Mouse (Mus musculus): ENCODE results near the gene Dcst2.
A peak's percentile ranks its signal among the peaks of the same experiment; 100 is the strongest.

The Dcst2 gene

DNA sequence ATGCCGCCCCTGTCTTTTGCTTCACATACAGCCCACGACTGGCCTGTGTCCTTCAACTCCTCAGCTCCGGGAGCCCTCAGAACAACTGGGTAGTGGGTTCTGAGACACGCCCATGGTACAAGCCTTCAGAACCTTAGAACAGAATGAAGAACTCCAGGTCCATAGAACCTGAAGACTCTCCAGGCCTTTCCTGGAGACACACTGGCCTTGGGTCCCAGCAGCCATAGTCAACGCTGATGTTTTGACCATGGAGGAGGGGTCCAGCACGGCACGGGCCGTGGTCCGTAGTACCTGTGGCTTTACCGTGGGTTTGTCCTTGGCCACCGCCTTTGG lies 3.3 kb downstream of the Dcst2 start, which contains the start of gene Dcst1:
Gene Dcst1 (minus strand): TSS at position 101 of the 333 bp plus-strand sequence.
- DNase-seq: no peak

DNA sequence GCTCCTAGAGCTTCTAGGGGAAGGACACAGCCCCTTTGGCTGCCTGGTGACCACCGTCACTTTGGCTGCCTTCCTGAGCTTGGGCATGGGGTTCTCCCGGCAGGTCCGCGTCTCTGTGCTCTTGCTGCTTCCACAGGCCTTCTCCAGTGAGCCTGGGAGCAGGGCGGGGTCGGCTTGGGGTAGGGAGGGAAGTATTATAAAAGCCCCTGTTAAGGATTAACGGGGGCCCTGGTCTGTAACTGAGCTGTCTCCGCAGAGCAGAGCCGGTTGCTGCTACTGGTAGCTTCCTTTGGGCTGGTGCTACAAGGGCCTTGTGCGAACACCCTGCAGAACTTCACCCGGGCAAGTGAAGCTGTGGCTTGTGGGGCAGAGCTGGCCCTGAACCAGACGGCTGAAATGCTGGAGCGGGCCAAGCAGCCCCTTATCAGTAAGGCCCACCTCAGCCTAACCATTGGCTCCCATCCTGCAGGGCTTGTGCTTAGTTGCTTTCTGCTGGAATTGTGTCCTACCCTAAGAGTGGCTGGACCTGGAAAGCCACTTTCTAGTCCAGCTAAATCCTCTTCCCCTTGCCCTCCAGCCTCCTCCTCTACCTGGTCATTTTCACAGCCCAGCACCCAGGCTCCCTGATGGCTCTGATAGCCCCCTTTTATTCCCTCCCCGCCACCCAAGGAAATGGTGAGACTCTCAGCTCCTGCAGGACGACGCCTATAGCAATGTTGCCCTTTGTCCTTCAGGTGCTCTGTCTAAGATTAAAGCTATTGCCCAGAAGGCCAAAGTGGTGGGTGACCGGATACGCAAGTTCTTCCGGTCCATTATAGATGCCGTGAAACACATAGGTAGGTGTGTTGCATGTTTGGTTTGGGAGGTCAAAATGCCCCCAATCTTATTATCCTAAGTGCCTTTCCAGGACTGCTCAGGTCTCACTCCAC lies 4.0 kb downstream of the Dcst2 start:
- no peak for DNase-seq

DNA sequence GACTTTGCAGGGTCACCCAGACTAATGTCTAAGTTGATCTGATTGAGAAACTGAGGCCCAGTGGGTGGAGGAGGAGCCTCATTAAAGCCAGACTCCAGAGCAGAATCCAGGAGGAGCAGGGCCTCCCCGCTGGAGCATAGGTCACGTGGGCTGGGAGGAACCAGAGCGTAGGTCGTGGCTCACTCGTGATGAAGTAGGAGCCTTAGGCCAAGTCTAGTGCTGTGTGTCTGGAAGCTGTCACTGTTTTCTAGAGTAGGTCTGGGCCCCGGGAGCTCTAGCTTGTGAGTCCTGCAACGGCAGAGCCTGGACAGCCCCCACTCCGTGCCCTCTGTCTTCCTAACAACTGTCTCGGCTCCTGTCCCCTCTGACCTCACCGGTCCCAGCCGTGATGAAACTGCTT lies 5.6 kb downstream of the Dcst2 start:
- no peak for DNase-seq

DNA sequence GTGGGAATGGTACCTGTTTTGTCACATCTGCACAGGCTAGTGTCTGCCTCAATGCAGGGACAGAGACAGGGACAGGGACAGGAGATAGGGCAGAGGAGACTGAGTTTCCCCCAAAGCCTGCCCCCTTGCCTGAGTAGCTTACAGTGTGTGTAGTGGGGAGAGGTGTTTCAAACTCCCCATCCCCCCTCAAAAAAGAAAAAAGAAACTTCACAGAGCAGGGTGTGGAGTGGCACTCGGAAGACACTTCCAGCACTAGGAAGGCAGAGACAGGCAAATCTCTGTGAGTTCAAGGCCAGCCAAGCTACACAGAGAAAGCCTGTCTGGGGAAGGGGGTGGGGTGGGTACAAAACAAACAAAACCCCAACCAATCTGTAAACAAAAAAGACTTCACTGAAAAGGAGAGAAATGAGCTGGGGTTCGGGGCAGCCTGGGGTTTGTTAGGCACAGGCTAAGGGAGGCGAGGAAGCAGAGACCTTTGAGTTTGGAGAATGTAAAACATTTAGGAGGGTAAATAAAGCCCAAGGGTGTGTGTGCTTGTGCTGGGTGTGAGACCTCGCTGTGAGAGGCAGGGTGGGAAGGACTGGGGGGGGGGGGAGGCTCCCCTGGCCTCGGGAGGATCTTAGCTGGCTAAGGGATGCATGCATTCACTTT lies 11.9 kb downstream of the Dcst2 start:
- no peak for DNase-seq

DNA sequence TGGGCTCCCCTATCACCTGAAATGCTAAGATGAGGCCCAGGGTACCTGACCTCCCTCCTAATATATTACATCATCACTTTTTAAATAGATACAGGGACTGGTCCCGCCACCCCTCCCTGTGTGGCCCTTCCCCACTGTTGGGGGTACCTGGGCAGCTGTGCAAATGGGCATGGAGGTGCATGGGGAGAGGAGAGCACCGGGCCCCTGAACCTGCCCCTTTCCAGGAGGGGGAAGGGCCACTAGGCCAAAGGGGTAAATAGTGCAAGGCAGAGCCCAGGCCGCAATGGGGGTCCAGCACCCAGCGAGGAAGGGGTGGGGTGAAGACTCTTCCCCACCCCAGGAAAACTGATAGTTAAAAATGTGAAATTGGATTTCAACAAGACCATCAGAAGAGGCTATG lies 16.1 kb downstream of the Dcst2 start:
- no peak for DNase-seq

DNA sequence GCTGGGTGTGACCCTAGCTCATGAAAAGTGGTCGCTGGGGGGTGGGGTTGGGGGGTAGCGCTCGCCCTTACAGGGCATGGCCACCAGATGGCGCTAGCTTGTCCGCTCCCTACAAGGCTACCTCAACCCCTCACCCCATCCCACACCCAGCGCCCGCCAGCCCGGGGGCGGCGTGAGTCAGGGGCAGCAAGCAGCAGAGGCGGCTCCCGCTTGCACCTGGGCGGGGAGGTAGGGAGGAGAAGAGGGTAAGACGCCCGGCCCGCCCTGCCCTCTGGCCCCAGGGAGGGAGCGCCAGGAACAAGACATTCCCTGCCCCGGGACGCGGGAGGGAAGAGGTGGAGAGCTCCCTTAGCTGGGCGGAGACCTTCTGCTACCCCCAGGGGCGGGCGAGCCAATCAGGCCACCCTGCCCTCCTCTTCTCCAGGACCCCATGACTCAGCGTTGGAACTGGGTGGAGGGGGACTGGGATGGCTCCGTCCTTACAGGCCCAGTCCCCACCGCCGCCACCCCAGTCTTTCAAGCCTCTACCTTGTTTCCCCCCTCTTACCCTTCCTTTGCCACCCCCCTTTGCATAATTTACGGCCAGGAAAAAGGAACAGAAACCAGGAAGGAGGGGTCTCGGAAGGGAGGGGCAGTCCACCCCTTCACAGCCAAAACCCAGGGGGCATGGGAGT lies 16.8 kb downstream of the Dcst2 start:
- DNase-seq: peak; percentile 58 to 72

DNA sequence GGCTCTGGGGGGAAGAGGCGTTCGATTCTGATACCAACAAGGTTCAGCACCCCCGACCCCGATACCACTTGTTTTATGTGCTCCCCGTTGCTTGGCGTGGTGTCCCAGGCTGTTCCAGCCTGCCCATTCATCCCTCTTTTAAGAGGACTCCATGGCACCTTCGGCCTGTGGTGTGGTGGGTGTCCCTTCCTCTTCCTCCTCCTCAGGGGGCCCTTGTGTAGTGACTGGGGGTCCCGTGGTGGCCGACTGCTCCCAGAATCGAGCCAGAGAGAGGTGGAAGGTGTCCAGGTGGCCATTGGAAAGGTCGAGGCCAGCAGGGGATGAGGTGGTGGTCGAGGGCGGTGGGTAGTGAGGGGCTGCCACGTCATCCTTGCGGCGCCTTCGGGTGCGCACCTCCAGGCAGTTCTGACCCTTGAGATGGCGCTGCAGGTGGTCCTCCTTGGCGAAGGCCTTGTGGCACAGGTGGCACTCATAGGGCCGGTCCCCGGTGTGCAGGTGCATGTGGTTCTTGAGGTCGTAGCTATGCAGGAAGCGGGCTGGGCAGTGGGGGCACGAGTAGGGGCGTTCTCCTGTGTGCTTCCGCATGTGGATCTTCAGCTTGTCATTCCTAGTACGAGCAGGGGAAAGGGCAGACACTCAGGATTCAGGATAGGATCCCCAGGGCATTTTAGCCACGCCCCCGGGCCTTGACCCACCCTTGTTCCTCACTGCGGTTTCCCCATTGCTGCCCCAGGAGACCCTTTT lies 17.8 kb downstream of the Dcst2 start:
- DNase-seq: no peak

DNA sequence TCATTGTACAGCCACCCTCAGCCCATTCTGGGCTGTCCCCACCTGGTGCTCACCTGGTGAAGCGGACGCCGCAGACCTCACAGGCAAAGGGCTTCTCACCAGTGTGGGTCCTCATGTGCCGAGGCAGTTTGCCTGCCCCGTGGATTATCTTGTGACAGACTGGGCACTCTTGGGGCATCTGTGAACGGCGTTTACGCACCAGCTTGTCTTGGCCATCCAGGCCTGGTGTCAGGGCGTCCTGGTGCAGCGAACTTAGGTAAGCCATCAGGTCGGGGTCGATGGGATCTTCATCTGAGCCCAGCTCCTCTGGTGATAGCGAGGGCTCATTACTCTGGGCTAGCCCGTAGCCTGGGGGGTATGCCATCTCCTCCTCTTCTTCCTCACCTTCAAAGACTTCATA lies 18.5 kb downstream of the Dcst2 start:
- no peak for DNase-seq

DNA sequence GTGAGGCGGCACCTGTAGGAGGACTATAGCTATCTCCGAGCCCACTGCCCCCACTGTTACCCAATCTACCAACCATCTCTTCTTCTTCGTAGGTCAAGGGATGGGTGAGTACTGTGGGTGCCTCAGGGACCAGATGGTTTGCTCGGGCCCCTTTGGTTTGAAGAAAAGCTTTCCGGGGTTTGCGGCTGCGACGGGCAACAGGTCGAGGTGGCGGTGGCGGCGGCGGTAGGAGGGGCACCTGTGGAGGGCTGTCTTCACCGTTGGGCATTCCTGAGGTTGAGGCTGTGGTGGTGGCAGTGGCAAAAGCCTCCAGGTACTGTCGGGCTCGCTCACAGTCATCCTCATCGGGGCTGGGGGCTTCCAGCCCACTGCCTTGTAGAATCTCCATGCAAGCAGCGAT lies 18.9 kb downstream of the Dcst2 start:
- DNase-seq: no peak

DNA sequence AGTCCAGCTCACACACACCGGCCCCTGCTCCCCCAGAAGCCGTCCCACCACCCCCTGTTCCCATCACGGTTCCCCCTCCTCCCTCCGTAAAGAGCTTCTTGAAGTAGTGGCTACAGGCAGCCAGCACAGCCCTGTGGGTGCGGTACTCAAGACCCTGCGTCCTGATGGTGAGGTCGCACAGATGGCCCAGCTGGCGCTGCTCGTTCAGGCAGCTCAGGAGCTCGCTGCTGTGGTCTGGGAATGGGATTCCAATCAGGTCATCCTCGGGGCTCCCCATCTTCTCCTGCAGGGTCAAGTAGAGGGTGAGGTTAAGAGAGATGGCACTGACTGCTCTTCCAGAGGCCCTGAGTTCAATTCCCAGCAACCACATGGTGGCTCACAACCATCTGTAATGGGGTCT lies 19.5 kb downstream of the Dcst2 start:
- DNase-seq: no peak

DNA sequence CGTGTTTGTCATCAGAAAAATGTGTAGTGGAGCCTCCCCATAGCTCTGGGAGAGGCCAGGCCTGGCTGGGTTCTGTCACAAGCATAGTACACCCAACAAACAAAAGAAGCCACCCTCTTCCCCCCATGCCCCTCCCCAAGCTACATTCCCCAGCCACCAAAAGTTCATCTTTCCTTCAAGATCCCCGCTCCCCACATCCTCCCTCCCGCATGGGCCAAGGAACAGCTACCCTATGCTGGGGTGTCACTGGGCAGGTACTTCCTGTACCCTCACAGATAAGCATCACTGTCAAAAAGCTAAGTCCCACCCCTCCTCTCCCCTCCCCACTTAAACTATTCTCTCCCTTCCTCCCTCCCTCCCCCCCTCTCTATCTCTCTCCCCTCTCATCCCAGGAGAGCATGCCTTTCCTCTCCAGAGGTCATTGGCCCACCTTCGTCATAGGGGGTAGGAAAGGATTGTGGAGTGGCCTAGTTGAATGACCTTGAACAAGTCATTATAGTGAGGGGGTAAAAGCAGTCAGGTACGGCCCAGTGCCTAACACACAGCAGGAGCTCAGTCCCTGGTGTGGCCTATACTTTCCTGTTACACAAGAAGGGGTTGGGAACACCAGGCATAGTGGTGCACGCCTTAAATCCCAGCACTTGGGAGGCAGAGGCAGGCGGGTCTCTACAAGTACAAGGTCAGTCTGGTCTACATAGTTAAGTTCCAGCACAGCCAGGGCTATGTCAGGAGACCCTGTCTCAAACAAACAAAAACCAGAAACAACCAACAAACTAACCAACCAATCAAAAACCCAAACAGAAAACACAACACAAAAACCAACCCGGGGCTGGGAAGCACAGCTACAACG lies 20.5 kb downstream of the Dcst2 start:
- DNase-seq: no peak

DNA sequence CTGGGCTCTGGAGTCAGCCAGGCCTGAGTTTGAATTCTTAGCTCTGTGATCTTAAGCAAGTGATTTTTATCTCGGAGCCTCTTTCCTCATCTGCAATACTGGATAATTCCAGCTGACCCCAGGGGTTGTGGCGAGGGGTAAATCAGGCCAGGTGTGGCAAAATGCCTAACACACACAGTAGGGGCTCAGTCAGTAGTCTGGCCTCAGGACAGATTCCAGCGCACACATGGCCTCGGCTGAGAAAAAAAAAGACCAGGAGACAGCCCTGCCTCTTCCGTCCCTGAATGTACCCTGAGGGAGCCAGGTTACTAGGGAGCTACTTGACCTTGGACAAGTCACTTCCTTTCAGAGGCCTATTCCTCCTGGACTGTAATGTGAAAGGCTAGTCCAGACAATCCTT lies 21.2 kb downstream of the Dcst2 start:
- no peak for DNase-seq

DNA sequence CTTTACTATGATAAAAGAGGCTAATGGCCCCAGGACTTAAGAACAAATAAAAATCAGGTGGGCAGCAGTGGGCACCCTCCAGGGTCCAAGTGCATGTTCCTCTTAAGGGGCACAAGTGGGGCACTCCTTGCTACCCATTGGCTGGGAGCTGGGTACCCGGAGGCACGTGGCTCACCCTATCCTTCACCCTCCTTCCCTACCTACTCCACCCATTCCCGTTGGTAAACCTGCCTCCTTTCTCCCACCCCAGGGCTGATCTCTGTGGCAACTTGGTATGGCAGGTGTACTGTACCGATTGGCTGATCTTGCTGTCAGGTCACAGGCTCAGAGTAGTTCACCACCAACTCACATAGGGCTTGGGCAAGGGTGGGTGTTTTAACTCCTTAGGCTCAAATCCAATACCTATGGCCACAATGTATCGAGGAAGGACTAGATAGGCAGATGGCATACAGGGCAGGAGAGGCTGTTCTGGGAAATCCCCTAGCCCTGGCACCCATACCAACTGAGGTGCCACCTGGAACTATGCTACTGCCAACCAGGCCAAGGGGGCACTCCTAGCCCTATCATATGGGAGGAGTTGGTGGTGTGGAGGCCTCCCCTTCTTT lies 22.0 kb downstream of the Dcst2 start:
- DNase-seq: no peak

DNA sequence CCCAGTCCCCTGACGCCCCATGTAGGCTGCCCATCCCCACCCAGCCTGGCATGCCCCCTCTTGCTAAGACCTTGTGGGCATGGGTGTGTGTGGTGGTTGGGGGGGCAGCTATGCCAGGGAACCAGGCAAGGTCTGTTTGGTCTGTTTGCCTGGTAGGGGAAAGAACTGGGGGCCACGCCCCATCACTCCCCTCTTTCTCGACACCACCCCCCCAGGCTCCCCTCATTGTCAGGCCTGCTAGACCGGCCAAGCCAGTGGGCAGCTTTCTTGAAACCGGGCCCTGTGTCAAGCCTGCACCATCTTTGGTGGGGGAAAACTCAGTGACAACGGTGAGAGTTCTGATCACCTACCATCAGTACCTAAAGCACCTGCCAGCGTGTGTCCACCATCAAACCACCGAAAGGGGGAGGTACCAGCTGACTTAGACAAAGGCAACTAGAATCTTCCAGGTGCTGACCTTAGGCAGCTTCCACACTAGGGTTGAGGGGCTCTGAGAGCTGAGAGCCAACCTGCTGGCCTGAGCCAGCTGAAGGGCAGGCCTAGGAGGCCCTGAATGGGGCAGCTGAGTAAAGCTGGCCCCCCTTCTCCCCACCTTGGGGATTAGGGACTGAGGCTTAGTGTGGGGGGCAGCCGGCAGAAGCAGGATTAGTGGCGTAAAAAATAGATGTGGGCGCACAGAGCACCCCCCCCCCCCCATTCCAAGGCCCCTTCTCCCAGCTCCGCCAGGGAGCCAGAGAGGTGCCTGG lies 22.7 kb downstream of the Dcst2 start:
- DNase-seq: no peak

DNA sequence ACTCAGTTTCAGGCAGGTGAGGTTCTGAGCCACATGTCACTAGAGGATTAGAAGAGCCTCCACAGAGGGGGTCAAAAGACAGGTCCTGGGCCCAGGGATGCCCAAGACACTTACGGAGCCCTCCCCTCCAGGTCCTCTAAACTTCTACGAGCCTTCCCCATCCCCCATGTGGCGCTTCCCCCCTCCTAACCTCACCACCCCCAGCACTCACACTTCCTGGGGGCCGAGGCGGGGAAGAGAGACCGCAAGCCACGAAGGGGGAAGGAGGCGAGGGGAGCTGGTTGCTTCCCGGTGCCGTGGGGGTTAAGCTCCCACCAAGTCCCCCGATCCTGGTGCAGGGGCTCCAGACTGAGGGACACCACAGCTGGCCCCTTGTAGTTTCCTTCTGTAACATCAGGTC lies 23.7 kb downstream of the Dcst2 start:
- no peak for DNase-seq

DNA sequence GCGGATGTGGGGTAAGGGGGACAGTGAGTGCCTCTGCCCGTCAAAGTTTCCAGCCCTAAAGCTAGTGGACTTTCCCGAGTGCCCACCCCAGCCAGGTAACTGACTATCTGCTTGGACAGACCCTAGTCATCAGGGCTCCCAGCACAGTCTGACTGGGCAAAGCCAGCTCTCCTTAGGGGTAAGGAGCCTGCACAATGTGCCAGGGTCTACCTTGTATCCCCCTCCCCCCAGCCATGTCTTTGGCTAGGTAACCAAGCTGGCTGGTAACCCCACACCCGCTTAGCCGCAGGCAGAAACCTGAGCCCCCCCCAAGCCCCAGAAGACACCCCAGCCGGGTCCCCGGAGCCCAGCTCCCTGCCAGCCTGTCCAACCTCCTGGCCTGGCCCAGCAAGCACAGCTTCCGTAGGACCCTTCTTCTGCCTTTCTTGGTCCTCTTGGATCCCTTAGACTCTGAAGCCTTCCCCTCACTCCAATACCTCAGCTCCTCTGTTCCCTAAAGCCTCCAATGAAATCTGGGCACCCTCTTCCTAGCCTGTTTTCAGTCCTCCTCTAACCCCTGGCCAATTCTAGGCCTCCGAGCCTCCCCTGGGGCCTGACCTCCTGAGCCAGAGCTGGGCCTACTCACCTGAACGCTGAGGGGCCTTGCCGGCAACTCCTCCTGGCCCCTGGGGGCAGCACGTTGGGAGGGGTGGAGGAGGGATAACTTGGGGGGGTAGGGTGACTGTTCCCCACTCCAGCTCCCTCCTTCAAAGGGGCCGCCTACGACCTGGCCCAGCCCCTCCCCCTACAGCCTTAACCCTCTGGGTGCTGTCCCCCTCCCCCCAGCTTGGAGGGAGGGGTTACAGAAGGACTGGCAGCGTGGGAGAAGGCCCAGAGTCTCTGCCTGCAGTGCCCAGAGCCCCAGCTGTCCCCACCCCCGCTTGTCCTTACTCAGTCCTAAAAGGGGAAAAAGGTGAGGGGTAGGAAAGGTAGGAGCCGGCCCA lies 25.0 kb downstream of the Dcst2 start:
- DNase-seq: no peak

DNA sequence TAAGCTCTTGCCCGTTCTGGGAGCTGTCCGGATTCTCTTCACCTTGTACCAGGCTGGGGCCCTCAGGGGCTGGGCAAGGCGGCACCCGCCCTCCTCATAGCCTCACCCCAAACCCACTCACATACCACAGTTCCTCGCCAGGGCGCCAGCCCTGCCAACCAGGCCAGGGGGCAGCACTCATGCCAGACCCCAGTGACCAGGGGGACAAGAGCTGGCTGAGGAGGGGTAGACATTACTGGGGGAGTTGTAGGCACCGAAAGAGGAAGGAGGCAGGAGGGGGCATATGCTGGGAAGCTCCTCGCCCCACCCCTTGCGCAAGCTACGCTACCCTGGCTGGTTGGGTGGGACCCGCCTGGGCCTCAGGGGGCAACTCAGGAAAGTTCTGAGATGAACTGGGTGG lies 25.9 kb downstream of the Dcst2 start:
- no peak for DNase-seq

DNA sequence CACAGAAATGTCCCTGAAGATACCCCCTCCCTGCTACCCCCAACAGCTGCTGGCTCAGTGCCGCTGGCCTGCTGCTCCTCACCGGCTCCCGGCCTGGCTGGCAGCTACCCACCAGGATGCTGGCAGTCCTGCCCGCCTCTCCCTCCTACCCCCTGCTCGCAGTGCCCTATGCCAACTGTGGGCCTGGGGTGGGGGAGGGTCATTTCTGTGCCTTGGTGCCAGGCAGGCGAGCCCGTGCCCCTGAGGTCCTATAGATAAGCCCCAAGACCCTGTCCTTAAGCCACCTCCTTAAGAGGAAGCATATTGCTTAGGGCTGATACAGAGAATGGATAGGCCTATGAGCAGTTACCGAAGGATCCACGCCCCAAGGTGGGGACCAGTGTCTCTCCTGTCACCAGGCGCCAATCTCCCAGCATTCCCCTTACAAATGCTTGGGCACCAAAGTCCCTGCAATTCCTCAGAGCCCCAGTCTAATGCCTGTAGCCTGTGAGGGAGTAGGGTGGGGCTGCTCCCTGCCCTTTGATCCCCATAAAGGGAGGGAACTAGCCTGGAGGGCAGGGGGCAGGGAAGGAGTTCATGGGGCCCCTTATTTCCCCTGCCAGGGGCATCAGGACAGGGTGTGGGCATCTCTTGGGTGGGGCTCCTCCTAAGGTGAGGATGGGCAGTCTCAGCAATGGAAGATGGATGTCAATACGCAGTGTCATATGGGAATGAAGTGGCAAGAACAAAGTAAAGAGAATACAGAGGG lies 26.5 kb downstream of the Dcst2 start:
- peak in 1 of 2 experiments; percentile 55 for DNase-seq

Data from cerebellum, adult 18-20 months (tissue).